Mouse (Mus musculus) forebrain, embryonic 16.5 days (tissue): Measurements from ENCODE around the gene Scn11a. TPM values are rescaled to one million over a fixed set of nuclear protein-coding genes. Genes with fewer than 3 reads are reported as not detected.

ENCODE experiments used
- ATAC-seq: fragments of 200-750 bp; cut with Nextera tagmentation; 2 replicates; pipeline ENCODE4 v1.8.0; 2017; ENCODE audit warnings: mild to moderate bottlenecking, moderate library complexity
- H3K27ac ChIP-seq: fragments of 300-500 bp; sonication (generic); 2 replicates; pipeline ENCODE4 v1.5.1; 2014; ENCODE audit warnings: low read length, control low read depth
- H3K27me3 ChIP-seq: fragments of 300-500 bp; sonication (generic); replicated peaks from 2 replicates; pipeline ENCODE4 v1.6.1; 2014; ENCODE audit warnings: low read length; ENCODE audit not compliant: control insufficient read depth, insufficient read depth
- H3K36me3 ChIP-seq: fragments of 300-500 bp; sonication (generic); 2 replicates; pipeline ENCODE4 v1.6.1; 2014; ENCODE audit not compliant: control insufficient read depth, insufficient read depth
- H3K4me1 ChIP-seq: fragments of 300-500 bp; sonication (generic); replicated peaks from 2 replicates; pipeline ENCODE4 v1.6.1; 2014; ENCODE audit warnings: low read length; ENCODE audit not compliant: control insufficient read depth, insufficient read depth
- H3K4me2 ChIP-seq: fragments of 300-500 bp; sonication (generic); 2 replicates; pipeline ENCODE4 v1.6.1; 2014; ENCODE audit warnings: mild to moderate bottlenecking, low read length, control low read depth
- H3K4me3 ChIP-seq: fragments of 300-500 bp; sonication (generic); replicated peaks from 2 replicates; pipeline ENCODE4 v1.5.1; 2014; ENCODE audit warnings: mild to moderate bottlenecking, low read length, control low read depth
- H3K9ac ChIP-seq: fragments of 300-500 bp; sonication (generic); replicated peaks from 2 replicates; pipeline ENCODE4 v1.6.1; 2014; ENCODE audit warnings: low read depth, low read length, control low read depth
- H3K9me3 ChIP-seq: fragments of 300-500 bp; sonication (generic); 2 replicates; pipeline ENCODE4 v1.6.1; 2016; ENCODE audit warnings: low read length; ENCODE audit not compliant: control insufficient read depth
- WGBS: fragments of 180-500 bp; shearing (Covaris S2); extraction: QIAGEN DNeasy Blood & Tissue Kit; methylation state at CpG from one replicate; pipeline ENCODE4 v1.1.7; 2014; 5-methylcytosine and 5-hydroxymethylcytosine counted together
- polyA plus RNA-seq: library from polyadenylated mRNA; unstranded; fragments of >200 nt; fragmentation: Nextera tagmentation; extraction: Ambion mirVana; gene quantifications from 2 replicates; pipeline ENCODE4 v1.2.1, GENCODE M21; 2015

The Scn11a gene
- polyA plus RNA-seq, 1 experiment from 2014 or later = 0.27 TPM

DNA sequence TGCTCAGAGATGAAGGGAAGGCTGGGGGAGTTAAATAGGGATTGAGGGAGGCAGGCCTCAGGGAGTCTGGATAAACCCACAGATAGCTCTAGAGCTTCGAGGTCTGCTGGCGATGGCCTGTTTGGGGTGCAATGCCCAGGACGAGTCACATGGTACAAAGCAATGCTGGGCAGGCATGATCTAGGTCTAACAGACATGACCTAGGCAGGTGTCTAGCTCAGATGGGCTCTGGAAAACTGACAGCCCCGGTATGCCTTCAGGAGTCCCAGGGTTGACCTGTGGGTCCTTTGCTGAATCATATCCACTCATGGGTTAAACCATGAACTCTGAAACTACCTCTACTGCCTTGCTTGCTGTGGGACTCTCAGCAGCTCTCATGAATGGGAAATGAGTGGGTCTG, 98.3 kb downstream of the Scn11a start:
- H3K4me3 ChIP-seq = no peak overlapping the region
- 94% methylated on average over 4 of the region's 4 CpGs for WGBS
- no peaks in the 10 kb centered on the region for H3K36me3 ChIP-seq
- no peaks in the 10 kb centered on the region for H3K27me3 ChIP-seq
- H3K4me2 ChIP-seq = no peak overlapping the region
- no peaks in the 10 kb centered on the region for H3K4me1 ChIP-seq
- no peaks in the 10 kb centered on the region for H3K9me3 ChIP-seq
- no peak overlapping the region for H3K27ac ChIP-seq
- ATAC-seq = no peak
- H3K9ac ChIP-seq = no peak overlapping the region

DNA sequence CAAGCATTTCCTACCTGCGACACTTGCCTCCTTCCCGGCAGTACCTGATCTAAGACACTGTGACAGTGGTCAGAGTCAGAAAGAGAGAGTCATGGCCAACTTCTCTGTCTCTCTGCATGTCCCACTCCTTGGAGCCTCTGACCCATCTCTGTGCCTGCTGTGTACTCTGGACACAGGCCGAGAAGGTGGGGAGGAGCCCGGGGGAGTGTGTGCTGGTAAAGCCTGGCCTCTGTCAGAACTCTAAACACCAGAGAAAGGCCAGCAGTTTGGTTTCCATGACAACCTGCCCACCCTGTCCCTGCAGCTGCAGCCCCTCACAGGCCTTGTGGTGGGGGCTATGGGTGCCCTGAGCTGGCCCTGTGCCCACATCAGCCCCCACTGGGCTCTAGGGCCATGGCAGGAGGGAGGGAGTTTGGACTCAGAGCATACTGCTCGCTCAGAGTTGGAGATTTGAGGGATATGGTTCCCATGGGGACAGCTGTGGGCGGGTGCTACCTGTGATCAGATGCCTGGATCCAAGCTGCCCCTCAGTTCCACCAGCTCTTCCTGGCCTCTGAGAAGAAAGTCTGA, 99.9 kb downstream of the Scn11a start:
- no peak for ATAC-seq
- Histone ChIP-seq H3K4me1 (no peaks in the 10 kb centered on the region), H3K9me3 (no peaks in the 10 kb centered on the region), H3K27ac (no peak overlapping the region), H3K27me3 (no peaks in the 10 kb centered on the region), H3K36me3 (no peaks in the 10 kb centered on the region), H3K4me3 (no peak overlapping the region), H3K4me2 (no peak overlapping the region), H3K9ac (no peak overlapping the region)
- 69% methylated on average over 6 of the region's 6 CpGs for WGBS

DNA sequence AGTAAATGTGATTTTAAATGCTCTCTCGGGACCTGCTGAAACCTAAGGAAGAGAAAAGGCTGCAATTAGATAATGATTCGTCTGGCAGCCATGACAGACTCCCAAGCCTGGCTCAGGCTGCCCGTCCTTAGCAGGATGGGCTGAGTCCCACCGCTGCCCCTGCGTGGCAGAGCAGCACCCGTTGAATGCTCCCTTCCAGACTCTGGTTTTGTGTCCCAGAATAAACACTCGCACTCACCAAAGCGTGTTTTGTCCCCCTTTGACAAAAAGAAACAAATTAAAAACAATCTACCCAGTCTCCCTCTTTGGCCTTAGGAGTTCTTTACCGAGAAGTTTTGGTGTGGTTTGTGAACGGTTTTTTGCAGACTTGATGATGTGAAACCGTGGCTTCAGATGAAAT, 106.0 kb downstream of the Scn11a start, which contains the start of gene Scn10a:
Scn10a (minus strand) TSS at position 101 of the 400 bp plus-strand sequence.
- H3K9me3 ChIP-seq = no peaks in the 10 kb centered on the region
- no peaks in the 10 kb centered on the region for H3K27me3 ChIP-seq
- no peak for ATAC-seq
- H3K36me3 ChIP-seq = no peaks in the 10 kb centered on the region
- WGBS = 77% methylated on average over 11 of the region's 11 CpGs
- no peak within 1 kb of the TSS for H3K4me2 ChIP-seq
- H3K4me3 ChIP-seq = no peak within 1 kb of the TSS
- no peak within 1 kb of the TSS for H3K9ac ChIP-seq
- no peak within 1 kb of the TSS for H3K27ac ChIP-seq
- no peaks in the 10 kb centered on the region for H3K4me1 ChIP-seq

DNA sequence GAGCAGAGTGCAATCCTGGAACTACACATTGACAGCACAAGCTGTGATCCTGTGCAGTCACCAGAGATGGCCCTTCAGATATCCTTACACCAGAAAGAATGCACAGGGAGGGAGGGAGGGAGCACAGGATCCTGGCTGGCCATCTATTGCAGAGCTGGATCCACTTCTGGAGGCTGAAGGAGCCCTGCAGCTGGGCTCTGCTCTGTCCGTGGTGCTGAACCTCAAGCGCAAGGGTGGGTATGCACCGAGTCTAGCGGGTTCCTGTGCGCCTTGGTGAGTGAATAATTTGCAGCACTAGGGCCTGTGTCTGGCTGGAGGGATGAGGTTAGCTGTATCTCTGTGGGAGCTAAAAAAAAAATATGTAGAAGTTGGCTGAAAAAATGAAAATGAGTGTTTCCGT, 118.6 kb downstream of the Scn11a start:
- WGBS = 12% methylated on average over 6 of the region's 6 CpGs
- Histone ChIP-seq H3K4me2 (no peak overlapping the region), H3K27ac (no peak overlapping the region), H3K4me3 (no peak overlapping the region), H3K9ac (no peak overlapping the region), H3K9me3 (no peaks in the 10 kb centered on the region), H3K36me3 (no peaks in the 10 kb centered on the region), H3K4me1 (no peaks in the 10 kb centered on the region), H3K27me3 (no peaks in the 10 kb centered on the region)
- no peak for ATAC-seq

Other genes starting within 250 kb of the Scn11a start
- gene Scn5a, start 246.4 kb downstream of the Scn11a start, polyA plus RNA-seq = 0.82 and 1.4 TPM in 2 replicates
- gene Scn10a, start 106.1 kb downstream of the Scn11a start, polyA plus RNA-seq = 0.09 and 0.20 TPM in 2 replicates
- 85.2 and 89.8 TPM in 2 replicates for gene Wdr48, start 69.4 kb upstream of the Scn11a start, polyA plus RNA-seq
- gene Gorasp1, start 112.1 kb upstream of the Scn11a start, polyA plus RNA-seq = 23.8 and 30.4 TPM in 2 replicates
- 0.37 and 0.76 TPM in 2 replicates for gene Ttc21a, start 112.2 kb upstream of the Scn11a start, polyA plus RNA-seq
- 2.0 and 2.5 TPM in 2 replicates for gene Csrnp1, start 159.2 kb upstream of the Scn11a start, polyA plus RNA-seq
- not detected in 2 replicates for gene Xirp1, start 198.1 kb upstream of the Scn11a start, polyA plus RNA-seq
- gene Cx3cr1, start 244.4 kb upstream of the Scn11a start, polyA plus RNA-seq = 6.4 and 7.0 TPM in 2 replicates